Mouse (Mus musculus): ENCODE results near the gene Olfr798. TPM values are rescaled to one million over a fixed set of nuclear protein-coding genes. Genes with fewer than 3 reads are reported as not detected.

Olfr798 gene
- polyA plus RNA-seq, 1 experiment from 2014 or later = not detected

Small RNA genes lying within 50 kb of the gene (microRNA-seq; reads per million reads assigned to microRNA genes)
- not detected for gene Gm23252

Other genes starting within 250 kb of the Olfr798 start
- 0.05 and 0.06 TPM in 2 replicates for gene Olfr784, start 243.9 kb downstream of the Olfr798 start, polyA plus RNA-seq (2015; fragmentation: Nextera tagmentation; extraction: Ambion mirVana)
- gene Olfr785, start 222.5 kb downstream of the Olfr798 start, polyA plus RNA-seq (2015; fragmentation: Nextera tagmentation; extraction: Ambion mirVana) = not detected in 2 replicates
- not detected in 2 replicates for gene Olfr786, start 200.6 kb downstream of the Olfr798 start, polyA plus RNA-seq (2015; fragmentation: Nextera tagmentation; extraction: Ambion mirVana)
- gene Olfr787, start 166.1 kb downstream of the Olfr798 start, polyA plus RNA-seq (2015; fragmentation: Nextera tagmentation; extraction: Ambion mirVana) = not detected in 2 replicates
- not detected in 2 replicates for gene Olfr788, start 156.9 kb downstream of the Olfr798 start, polyA plus RNA-seq (2015; fragmentation: Nextera tagmentation; extraction: Ambion mirVana)
- gene Olfr789, start 143.2 kb downstream of the Olfr798 start, polyA plus RNA-seq (2015; fragmentation: Nextera tagmentation; extraction: Ambion mirVana) = not detected in 2 replicates
- not detected in 2 replicates for gene Olfr790, start 129.4 kb downstream of the Olfr798 start, polyA plus RNA-seq (2015; fragmentation: Nextera tagmentation; extraction: Ambion mirVana)
- not detected in 2 replicates for gene Olfr791, start 106.1 kb downstream of the Olfr798 start, polyA plus RNA-seq (2015; fragmentation: Nextera tagmentation; extraction: Ambion mirVana)
- not detected in 2 replicates for gene Olfr792, start 88.8 kb downstream of the Olfr798 start, polyA plus RNA-seq (2015; fragmentation: Nextera tagmentation; extraction: Ambion mirVana)
- not detected in 2 replicates for gene Olfr794, start 60.3 kb downstream of the Olfr798 start, polyA plus RNA-seq (2015; fragmentation: Nextera tagmentation; extraction: Ambion mirVana)
- gene Olfr796, start 15.4 kb downstream of the Olfr798 start, polyA plus RNA-seq (2015; fragmentation: Nextera tagmentation; extraction: Ambion mirVana) = not detected in 2 replicates
- not detected in 2 replicates for gene Olfr799, start 9.6 kb upstream of the Olfr798 start, polyA plus RNA-seq (2015; fragmentation: Nextera tagmentation; extraction: Ambion mirVana)
- gene Olfr800, start 29.8 kb upstream of the Olfr798 start, polyA plus RNA-seq (2015; fragmentation: Nextera tagmentation; extraction: Ambion mirVana) = not detected in 2 replicates
- not detected in 2 replicates for gene Olfr801, start 45.9 kb upstream of the Olfr798 start, polyA plus RNA-seq (2015; fragmentation: Nextera tagmentation; extraction: Ambion mirVana)
- gene Olfr802, start 60.2 kb upstream of the Olfr798 start, polyA plus RNA-seq (2015; fragmentation: Nextera tagmentation; extraction: Ambion mirVana) = 0.03 TPM in 1 of 2 replicates, not detected in the other
- gene Olfr803, start 66.4 kb upstream of the Olfr798 start, polyA plus RNA-seq (2015; fragmentation: Nextera tagmentation; extraction: Ambion mirVana) = not detected in 2 replicates
- gene Olfr804, start 75.3 kb upstream of the Olfr798 start, polyA plus RNA-seq (2015; fragmentation: Nextera tagmentation; extraction: Ambion mirVana) = not detected in 2 replicates
- not detected in 2 replicates for gene Olfr805, start 101.4 kb upstream of the Olfr798 start, polyA plus RNA-seq (2015; fragmentation: Nextera tagmentation; extraction: Ambion mirVana)
- gene Olfr806, start 114.0 kb upstream of the Olfr798 start, polyA plus RNA-seq (2015; fragmentation: Nextera tagmentation; extraction: Ambion mirVana) = not detected in 2 replicates
- not detected in 2 replicates for gene Olfr807, start 129.9 kb upstream of the Olfr798 start, polyA plus RNA-seq (2015; fragmentation: Nextera tagmentation; extraction: Ambion mirVana)
- gene Olfr808, start 137.5 kb upstream of the Olfr798 start, polyA plus RNA-seq (2015; fragmentation: Nextera tagmentation; extraction: Ambion mirVana) = not detected in 2 replicates
- gene Olfr809, start 146.7 kb upstream of the Olfr798 start, polyA plus RNA-seq (2015; fragmentation: Nextera tagmentation; extraction: Ambion mirVana) = not detected in 2 replicates
- gene Olfr810, start 167.0 kb upstream of the Olfr798 start, polyA plus RNA-seq (2015; fragmentation: Nextera tagmentation; extraction: Ambion mirVana) = not detected in 2 replicates
- gene Olfr811, start 176.5 kb upstream of the Olfr798 start, polyA plus RNA-seq (2015; fragmentation: Nextera tagmentation; extraction: Ambion mirVana) = not detected in 2 replicates
- not detected in 2 replicates for gene Olfr812, start 218.2 kb upstream of the Olfr798 start, polyA plus RNA-seq (2015; fragmentation: Nextera tagmentation; extraction: Ambion mirVana)
- gene Olfr813, start 227.4 kb upstream of the Olfr798 start, polyA plus RNA-seq (2015; fragmentation: Nextera tagmentation; extraction: Ambion mirVana) = not detected in 2 replicates

Data from kidney, embryonic 16.5 days (tissue).